Mouse (Mus musculus) naive thymus-derived CD4-positive, alpha-beta T cell, adult 2 months (primary cell): ENCODE results near the gene Gm20489.

Experiments used
- DNase-seq: peaks from one replicate; pipeline ENCODE4 v3.0.0-alpha.2; 2011; ENCODE audit warnings: low read depth

Gm20489 gene

GRCm38 (mm10) chrX:101260441-101261325 lies 8.1 kb downstream of the Gm20489 start:
- peak; percentile 47 for DNase-seq

- DNase-seq: peak; percentile 76
Observed at GRCm38 (mm10) chrX:101256603-101257002, 12.2 kb downstream of the Gm20489 start.

- DNase-seq: no peak
Observed at GRCm38 (mm10) chrX:101254740-101255139, 14.1 kb downstream of the Gm20489 start.

GRCm38 (mm10) chrX:101253952-101254729 lies 14.7 kb downstream of the Gm20489 start, which contains the start of gene Foxo4:
Foxo4 (plus strand) TSS chrX:101254528.
- peak; percentile 90 for DNase-seq

DNA sequence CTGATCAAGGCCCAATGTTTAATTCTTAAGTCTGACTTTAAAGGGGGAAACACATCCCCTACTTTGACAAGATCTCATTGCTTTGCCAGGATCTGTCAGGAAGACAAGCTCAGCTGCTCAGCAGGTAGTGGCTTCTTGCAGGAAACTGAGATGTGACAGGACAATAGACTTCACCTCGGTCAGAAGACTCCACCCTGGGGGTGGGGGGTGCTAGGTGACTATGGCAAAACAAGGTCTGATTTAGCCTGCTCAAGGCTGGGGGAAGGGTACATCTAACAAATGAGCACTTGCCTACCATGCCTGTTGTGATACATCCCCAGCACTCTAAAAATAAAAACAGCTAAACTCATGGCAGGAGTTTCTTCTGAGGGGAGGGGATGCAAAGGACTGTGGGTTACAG lies 23.8 kb downstream of the Gm20489 start:
- DNase-seq: no peak

DNA sequence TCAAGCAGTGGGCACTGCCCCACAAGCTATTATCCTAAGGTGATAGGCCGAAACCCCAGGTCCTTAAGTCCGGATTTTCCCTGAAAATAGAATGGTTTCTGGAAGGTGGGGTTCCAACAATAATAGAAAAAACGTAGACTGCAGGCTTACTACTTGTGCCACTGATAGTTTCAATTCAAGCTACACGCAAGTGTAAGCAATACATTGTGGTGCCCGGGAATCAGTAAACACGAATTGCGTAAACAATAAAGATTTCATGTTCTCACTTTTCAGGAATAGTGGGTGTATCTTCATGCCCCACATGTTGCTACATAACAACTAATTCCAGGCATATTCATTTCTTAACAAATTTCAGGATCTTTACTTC lies 46.0 kb downstream of the Gm20489 start:
- DNase-seq: no peak

DNA sequence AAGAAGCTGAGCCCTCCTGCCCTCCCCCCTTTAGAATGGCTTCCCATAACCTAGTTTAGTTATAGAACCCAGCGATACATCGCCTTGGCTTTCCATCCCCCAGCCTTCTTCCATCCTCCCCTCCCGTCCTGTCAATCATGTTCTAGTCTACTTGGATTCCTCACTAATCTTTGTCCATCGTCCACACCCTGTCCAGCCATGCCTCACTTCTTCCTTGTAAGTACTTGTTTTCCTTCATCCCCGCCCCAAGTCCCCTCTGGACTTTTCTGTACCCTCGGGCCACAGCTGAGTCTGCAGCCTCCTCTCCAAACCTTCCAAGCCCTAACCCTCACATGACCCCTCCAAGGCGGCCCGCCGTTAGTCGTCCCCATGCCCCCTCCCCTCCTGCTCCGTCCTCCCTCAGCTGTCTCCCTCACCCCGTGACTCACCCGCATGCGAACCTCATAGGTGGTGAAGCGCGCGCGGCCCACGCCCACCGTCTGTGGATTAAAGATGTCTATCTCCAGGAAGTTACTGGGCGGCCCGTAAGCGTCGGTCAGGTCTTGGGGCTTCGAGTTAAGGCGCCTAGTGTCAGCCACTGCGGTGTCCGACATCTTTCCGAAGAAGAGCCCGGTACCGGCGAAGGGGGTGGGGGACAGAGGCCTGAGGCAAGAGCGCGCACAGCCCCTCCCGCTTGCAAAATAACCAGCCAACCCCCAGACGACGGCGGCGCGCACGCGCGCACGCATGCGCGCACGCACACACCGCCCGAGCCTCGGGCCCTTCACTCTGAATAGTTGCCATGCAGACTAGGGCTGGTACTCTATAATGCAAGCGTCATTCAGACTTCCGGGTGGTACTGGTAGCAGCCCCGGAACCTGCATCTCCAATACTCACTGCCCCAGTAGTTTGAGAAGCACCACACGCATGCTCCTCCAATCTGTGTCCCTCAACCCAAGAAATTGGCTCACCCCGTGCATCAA lies 46.7 kb downstream of the Gm20489 start, which contains the start of gene Snx12:
Gene Snx12, minus strand, starts transcription at position 730 of the 962 bp plus-strand sequence.
- peak; percentile 93 for DNase-seq
